Mouse (Mus musculus) MEL (cell line): ENCODE measurements around the gene Hoxc5.

Source experiments
- CTCF ChIP-seq, 3 experiments: IDR thresholded peaks in 2 of 3; conservative IDR thresholded peaks in 1 of 3; 2 replicates each; pipeline ENCODE4 v1.5.1; 2011 to 2012; ENCODE audit warnings: low read length in 3 of 3, low read depth in 2 of 3, mild to moderate bottlenecking in 2 of 3, improper control_type of control experiment in 1 of 3, inconsistent platforms in 1 of 3, mixed read lengths in 1 of 3, moderate library complexity in 1 of 3; ENCODE audit not compliant: control insufficient read depth in 1 of 3, insufficient read depth in 1 of 3, poor library complexity in 1 of 3, severe bottlenecking in 1 of 3
- EP300 ChIP-seq, 2 experiments: IDR thresholded peaks; 2 replicates each; pipeline ENCODE4 v1.6.1; 2011; ENCODE audit warnings: improper control_type of control experiment in 2 of 2, low read length in 2 of 2, low read depth in 1 of 2, mild to moderate bottlenecking in 1 of 2
- HCFC1 ChIP-seq: IDR thresholded peaks from 2 replicates; pipeline ENCODE4 v1.6.1; 2012; ENCODE audit warnings: low read depth, mild to moderate bottlenecking, inconsistent platforms, low read length, improper control_type of control experiment, moderate library complexity
- POLR2A ChIP-seq, 2 experiments: IDR thresholded peaks; 2 replicates each; pipeline ENCODE4 v1.6.1; 2011 to 2012; ENCODE audit warnings: low read length in 2 of 2, mild to moderate bottlenecking in 2 of 2, control low read depth in 1 of 2, improper control_type of control experiment in 1 of 2, low read depth in 1 of 2, moderate library complexity in 1 of 2; ENCODE audit not compliant: control insufficient read depth in 1 of 2, insufficient read depth in 1 of 2, poor library complexity in 1 of 2
- TBP ChIP-seq: IDR thresholded peaks from 2 replicates; pipeline ENCODE4 v1.8.0; 2011; ENCODE audit warnings: low read depth, low read length, improper control_type of control experiment
- ZMIZ1 ChIP-seq: IDR thresholded peaks from 2 replicates; pipeline ENCODE4 v1.6.1; 2012; ENCODE audit warnings: low read depth, mild to moderate bottlenecking, inconsistent platforms, low read length, improper control_type of control experiment, moderate library complexity
- ZNF384 ChIP-seq: IDR thresholded peaks from 2 replicates; pipeline ENCODE4 v1.6.1; 2012; ENCODE audit warnings: low read depth, mild to moderate bottlenecking, inconsistent platforms, low read length, improper control_type of control experiment

GRCm38 (mm10) chr15:102949696-102950095 lies 17.5 kb upstream of the Hoxc5 start:
- no peak for TF ChIP-seq CTCF (IDR thresholded peaks at IDR 0.05 in 2 of 3, conservative IDR thresholded peaks at IDR 0.05 in 1 of 3; ENCODE audit: control insufficient read depth in 1 of 3, insufficient read depth in 1 of 3, low read depth in 2 of 3, low read length in 3 of 3, poor library complexity in 1 of 3, severe bottlenecking in 1 of 3)
- no peak for TF ChIP-seq ZNF384
- TF ChIP-seq HCFC1 = no peak
- no peak for TF ChIP-seq EP300 (IDR thresholded peaks at IDR 0.05; ENCODE audit: low read depth in 1 of 2, low read length in 2 of 2)
- TF ChIP-seq TBP = no peak
- no peak for TF ChIP-seq ZMIZ1
- TF ChIP-seq POLR2A (IDR thresholded peaks at IDR 0.05; ENCODE audit: control insufficient read depth in 1 of 2, insufficient read depth in 1 of 2, low read depth in 1 of 2, low read length in 2 of 2, poor library complexity in 1 of 2) = no peak
